Mouse (Mus musculus) cerebellum, adult 2 months (tissue): ENCODE results near the gene Cog5.
"Not testable (repeated sequence)": the region's sequence is repeated elsewhere in the genome, so short reads cannot be mapped to it uniquely, and the experiment has no call there.

Source experiments
- CTCF ChIP-seq: fragments of 200-500 bp; IDR thresholded peaks from 2 replicates; pipeline ENCODE4 v1.5.1; 2011; ENCODE audit warnings: low read depth, mild to moderate bottlenecking, control low read depth, low read length, moderate library complexity, borderline replicate concordance; ENCODE audit not compliant: insufficient read depth
- POLR2A ChIP-seq: fragments of 200-500 bp; IDR thresholded peaks from 2 replicates; pipeline ENCODE4 v1.6.1; 2011; ENCODE audit warnings: low read length, control low read depth, borderline replicate concordance; ENCODE audit not compliant: insufficient read depth

DNA sequence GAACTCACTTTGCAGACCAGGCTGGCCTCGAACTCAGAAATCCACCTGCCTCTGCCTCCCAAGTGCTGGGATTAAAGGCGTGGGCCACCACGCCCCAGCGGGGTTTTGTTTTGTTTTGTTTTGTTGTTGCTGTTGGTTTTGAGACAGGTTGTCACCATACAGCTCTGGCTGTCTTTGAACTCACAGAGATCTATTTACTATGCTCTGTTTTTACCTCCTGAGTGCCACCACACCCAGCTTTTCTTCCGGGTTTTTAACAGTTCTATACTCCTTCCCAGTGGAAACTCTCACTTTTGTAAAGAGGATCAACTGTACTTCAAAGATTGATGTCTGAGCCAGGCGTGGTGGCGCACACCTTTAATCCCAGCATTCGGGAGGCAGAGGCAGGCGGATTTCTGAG lies 26.3 kb upstream of the Cog5 start:
- TF ChIP-seq CTCF, POLR2A: not testable (repeated sequence)
